Mouse (Mus musculus): ENCODE results near the gene Spi1.
"Not testable (repeated sequence)": the region's sequence is repeated elsewhere in the genome, so short reads cannot be mapped to it uniquely, and the experiment has no call there.

The Spi1 gene

DNA sequence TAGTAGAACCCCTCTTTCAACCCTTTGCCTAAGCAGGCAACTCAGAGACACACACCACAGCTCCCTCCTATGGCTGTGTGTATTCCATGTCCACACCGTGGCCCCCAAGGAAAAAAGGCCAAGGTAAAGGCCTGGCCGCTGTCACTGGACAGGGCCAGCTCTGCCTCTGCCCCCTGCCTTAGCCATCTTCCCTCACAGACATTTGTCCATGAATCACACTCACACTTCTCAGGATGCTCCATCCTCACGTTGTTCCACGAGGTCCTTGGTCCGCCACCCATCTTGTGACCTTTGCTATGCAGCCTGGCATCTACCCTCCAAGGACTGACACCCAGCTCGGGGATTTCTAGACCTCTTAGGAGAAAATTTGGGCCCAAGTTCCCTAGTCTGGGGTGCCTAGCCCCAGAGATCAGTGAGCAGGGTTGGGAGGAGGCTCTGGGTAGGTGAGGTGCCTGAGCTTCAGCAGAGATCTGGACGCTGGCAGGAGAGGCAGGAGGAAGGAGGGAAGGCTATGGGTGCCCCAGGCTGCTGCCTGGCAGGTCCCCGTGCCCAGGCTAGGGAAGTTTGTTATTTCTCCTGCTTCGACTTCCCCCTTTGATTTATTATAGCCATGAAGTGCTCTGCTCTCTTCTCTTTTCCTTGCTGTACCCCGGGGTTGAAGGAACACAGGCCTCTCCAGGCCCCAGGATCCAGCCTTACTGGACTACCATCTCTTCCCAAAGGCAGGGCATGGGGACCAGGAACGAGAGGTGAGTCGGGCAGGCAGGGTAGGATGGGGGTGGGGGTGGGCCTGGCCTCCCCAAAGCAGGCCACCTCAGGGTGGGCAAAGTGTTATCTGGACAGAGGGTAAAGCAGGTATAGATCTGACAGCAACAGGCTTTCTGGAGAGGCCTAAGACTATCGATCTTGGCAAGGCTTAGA lies at the start of gene Spi1:
TSS of gene Spi1 (plus strand) at position 616 of the 921 bp plus-strand sequence.
- no peak for DNase-seq (ENCODE audit: low spot score)

DNA sequence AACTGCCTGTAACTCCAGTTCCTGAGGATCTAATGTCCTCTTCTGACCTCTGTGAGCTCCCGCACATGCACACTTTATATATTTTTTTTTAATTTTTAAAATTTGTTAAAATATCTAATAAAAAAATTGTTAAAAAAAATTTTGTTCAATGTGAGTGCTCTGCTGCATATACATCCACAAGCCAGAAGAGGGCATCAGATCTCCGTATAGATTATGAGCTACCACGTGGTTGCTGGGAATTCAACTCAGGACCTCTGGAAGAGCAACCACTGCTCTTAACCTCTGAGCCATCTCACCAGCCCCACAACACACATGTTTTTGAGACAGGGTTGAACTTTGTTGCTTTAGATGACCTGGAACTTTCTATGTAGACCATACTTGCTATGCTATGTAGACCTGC lies 49.2 kb upstream of the Spi1 start:
- no peak for DNase-seq (ENCODE audit: low spot score)

DNA sequence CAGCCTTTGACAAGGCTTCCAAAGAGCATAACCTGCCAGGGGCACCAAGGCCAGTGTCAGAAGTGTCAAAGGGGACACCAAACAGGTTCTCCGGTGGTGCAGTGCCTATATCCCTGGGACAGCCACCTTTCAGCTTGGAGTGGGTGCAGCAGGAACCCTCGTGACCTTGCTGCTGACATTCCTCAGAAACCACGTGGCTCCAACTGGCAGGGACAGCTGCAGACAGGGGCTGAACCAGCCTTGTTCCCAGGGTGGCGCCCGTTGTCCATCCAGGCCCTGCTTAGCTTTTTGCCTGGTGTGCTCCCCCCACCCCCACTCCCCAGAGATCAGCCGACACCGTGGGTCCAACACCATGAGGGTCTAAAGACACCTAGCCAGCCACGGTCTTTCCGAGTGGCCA lies 46.8 kb upstream of the Spi1 start, which contains the start of gene Rapsn:
TSS of gene Rapsn (plus strand) at position 236 of the 400 bp plus-strand sequence.
- no peak for DNase-seq (ENCODE audit: low spot score)

DNA sequence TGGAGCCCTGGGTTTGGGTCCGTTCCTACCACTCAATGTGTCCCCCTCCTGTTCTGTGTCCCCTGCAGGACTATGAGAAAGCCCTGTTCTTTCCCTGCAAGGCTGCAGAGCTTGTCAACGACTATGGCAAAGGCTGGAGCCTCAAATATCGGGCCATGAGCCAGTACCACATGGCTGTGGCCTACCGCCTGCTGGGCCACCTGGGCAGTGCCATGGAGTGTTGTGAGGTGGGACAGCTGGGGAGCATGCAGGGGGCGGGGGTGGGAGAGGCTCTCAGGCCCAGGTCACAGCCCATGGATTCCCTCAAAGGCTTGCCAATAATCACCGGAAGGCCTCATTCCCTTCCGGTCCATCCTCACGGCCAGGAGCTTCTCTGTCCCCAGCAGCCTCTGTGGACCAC lies 40.4 kb upstream of the Spi1 start:
- DNase-seq (ENCODE audit: low spot score), result no peak

DNA sequence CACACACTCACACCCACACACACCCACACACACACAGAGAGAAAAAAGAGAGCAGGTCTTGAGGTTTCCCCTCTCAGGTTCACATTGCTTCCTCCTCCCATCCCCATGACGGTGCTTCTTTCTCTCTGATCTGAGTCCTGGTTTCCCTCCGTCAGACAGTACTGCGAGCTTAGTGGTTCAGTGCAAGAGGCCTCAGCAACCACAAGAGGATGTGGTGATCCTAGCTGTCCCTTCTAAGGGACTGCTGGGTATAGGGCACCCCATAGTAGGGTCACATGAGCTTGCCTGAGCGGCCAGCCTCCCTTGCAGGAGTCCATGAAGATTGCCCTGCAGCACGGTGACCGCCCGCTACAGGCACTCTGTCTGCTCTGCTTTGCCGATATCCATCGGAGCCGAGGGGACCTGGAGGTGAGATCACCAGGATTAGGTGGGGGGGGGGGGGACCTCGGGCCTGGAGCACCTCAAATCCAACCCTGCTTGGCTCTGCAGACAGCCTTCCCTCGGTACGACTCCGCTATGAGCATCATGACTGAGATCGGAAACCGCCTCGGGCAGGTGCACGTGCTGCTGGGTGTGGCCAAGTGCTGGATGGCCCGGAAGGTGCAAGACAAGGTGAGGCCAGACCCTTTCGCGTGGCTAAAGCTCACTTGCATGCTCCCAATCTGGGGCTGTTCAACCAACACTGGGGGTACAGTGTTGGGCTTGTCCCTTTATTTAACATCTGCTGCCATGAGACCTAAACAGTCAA lies 39.4 kb upstream of the Spi1 start:
- no peak for DNase-seq (ENCODE audit: low spot score)

DNA sequence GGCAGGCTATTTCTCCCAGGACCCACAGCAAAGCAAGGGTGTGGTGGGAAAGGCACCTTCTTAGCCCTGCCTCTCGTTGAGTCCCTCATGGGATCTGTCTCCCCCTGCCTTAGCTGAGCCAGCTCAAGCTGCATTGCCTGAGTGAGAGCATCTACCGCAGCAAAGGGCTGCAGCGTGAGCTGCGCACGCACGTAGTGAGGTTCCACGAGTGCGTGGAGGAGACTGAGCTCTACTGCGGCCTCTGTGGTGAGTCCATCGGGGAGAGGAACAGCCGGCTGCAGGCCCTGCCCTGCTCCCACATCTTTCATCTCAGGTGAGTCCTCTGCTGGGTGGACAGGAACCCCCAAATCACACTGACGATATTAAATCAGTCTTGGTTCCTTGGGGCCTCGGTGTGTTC lies 37.5 kb upstream of the Spi1 start:
- DNase-seq (ENCODE audit: low spot score), result peak; percentile 56

DNA sequence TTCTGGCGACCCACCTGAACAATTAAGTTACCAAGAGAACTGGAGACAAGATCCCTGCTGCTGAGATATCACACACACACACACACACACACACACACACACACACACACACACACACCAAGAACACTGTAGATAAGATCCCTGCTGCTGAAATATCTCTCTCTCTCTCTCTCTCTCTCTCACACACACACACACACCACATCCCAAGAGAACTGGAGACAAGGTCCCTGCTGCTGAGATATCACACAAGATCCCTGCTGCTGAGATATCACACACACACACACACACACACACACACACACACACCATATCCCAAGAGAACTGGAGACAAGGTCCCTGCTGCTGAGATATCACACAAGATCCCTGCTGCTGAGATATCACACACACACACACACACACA lies 36.4 kb upstream of the Spi1 start:
- DNase-seq (ENCODE audit: low spot score), result not testable (repeated sequence)

DNA sequence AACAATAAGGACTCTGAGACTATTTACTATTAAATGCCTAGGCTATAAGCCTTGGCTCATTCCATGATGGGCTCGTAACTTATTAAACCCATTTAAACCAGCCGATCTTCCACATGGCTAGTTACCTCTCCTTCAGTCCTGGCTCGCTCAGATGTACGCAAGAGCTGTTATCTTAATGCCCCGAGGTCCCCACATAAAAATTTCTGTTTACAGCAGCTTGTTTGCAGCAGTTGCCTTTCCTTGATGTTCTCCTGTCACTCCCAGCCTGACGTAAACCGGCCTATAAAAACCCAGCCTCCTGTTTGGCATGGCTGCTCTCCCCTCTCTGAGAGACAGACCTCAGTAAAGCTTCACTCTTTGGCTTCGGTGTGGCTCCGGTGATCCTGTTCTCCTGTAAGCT lies 34.8 kb upstream of the Spi1 start:
- no peak for DNase-seq (ENCODE audit: low spot score)

DNA sequence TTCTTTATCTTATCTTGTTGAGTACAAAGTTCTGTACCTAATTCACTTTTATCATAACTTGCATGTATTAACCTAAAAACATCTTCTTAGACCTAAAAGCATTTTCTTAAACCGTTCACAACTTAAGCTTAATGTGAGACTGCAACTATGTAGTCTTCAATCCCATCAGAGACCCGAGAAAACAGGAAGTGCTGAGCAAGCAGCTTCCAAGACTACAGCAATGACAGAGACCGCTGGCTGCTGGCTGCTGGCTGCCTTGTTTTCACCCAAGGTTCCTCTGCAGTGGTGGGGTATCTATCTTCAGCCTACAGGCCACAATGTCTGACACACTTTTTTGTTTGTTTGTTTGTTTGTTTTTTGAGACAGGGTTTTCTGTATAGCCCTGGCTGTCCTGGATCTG lies 30.3 kb upstream of the Spi1 start:
- no peak for DNase-seq (ENCODE audit: low spot score)

DNA sequence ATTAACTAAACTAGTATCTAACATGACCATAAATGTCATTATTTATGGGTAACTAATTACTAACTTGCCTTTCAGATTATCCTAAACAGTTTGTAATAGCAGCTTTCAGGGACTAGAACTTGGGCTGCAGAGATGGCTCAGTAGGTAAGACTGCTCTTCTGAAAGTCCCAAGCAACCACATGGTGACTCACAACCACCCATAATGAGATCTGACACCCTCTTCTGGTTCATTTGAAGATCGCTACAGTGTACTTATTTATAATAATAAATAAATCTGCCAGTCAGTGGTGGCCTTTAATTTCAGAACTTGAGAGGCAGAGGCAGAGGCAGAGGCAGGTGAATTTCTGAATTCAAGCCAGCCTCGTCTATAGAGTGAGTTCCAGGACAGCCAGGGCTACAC lies 29.4 kb upstream of the Spi1 start:
- DNase-seq (ENCODE audit: low spot score), result peak; percentile 57

DNA sequence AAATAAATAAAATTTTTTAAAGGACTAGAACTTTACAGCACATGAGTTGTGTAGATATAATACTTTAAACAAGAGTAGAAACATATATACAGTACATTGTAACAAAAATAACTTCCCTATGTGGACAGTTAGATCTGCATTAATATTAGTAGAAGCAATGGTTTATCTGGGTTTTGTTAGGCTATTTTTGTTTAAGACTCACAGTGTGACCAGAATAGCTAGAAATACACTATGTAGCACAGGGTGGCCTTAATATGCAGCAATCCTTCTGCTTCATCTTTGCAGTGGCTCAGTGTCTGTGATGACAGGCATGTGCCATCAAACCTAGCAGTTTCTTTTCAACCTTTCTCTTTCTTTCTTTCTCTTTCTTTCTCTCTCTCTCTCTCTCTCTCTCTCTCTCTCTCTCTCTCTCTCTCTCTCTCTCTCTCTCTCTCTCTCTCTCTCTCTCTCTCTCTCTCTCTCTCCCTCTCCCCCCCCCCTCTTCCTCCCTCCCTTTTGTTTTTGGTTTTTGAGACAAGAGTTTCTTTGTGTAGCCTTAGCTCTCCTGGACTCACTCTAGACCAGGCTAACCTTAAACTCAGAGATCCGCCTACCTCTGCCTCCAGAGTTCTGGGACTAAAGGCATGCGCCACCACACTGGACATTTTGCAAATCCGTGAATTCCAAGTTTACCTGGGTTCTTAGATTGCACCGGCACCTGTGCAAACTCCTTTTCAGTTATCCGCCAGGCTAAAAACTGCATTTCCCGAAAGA lies 28.8 kb upstream of the Spi1 start:
- no peak for DNase-seq (ENCODE audit: low spot score)

DNA sequence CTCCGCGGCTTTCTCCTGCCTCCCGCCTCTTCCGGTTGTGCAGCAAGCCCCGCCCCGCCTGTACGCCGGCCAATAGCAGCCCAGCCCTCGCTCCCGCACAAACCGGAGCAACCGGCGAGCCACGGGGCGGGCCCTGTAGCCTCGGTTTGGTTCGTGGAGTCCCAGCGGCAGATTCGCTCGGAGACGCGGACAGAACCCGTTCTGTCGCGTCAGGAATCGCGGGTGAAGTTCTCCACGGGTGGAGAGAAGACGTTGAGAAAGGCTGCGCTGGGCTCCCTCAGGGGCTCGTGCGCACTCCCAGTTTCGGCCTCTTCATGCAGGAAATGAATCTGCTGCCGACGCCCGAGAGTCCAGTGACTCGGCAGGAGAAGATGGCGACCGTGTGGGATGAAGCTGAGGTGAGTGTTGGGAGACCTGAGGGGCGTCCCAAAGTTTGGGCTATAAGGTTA lies 28.2 kb upstream of the Spi1 start, which contains the start of gene Psmc3:
TSS of gene Psmc3 (plus strand) at position 76 of the 449 bp plus-strand sequence.
- DNase-seq (ENCODE audit: low spot score), result peak; percentile 94

DNA sequence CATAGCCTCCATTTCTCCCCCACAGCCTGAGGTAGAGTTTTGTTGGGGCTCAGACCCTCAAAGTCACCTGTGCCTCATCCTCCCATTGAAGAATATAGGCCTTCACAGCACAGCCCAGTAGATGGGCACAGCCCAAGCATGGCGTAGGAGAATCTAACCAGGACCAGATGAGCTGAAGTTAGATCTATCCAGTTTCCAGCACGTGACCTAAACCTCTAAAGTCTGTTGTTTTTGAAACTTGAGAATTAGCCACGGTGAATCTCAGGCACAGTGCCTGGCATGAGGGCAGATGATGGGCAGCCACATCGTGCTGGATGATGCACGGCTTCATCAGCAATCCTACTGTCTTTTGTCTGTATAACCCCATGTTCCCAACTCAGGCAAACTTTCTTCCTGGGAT lies 23.8 kb upstream of the Spi1 start:
- DNase-seq (ENCODE audit: low spot score), result no peak

DNA sequence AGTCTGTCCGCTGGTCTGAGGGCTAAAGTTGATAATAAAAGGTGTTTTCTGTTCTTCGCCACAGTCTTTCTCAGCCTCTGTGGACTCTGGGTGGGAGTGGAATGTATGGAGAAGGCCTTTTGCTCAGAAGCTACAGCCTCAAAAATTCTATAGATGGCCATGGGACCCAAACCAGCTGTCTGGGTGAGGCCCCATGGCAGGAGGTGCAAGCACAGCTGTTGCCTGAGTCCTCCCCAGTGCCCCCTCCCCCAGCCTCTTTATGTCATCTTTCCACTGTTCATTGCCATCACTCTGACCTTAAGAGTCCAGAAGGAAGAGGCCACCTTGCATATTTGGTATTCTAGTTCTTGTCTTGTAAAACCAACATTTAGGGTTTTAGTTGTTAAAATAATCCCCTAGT lies 22.8 kb upstream of the Spi1 start:
- no peak for DNase-seq (ENCODE audit: low spot score)

DNA sequence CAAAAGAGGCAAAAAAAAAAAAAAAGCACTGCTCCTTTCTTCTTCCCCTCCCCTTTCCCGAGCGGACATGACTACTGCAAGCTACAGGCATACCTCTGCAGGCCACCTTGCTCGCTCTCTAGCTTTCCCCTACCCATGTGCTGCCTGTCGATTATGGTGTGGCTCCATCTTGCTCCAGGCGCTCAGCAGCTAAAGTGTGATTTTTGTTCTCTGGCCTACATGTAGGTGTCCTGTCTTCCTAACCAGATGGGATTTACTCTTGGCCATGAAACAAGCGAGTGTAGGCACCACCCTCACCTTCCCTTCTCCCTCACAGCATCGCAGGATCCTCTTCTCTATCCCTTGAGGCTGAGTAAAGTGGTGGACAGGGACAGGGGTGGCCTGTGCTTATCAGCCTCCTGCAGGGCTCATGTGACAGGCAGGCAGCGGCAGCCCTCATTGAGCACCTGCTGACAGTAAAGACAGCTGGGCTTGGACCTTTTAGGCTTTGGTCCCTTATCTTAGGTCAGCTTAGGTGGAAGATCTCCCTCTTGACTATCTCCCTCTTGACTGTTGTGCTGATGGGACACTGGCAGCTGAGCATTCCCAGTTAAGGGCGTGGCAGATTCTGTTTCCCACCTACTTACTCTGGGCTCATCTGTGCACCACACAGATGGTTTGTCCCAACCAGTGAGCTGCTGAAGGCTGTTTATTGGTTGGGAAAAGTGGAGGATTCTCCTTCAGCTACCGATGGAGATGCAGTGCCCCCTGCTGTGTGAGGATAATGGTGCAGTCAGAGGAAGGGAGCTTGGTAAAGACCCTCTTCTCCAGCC lies 21.4 kb upstream of the Spi1 start:
- DNase-seq (ENCODE audit: low spot score), result peak; percentile 54

DNA sequence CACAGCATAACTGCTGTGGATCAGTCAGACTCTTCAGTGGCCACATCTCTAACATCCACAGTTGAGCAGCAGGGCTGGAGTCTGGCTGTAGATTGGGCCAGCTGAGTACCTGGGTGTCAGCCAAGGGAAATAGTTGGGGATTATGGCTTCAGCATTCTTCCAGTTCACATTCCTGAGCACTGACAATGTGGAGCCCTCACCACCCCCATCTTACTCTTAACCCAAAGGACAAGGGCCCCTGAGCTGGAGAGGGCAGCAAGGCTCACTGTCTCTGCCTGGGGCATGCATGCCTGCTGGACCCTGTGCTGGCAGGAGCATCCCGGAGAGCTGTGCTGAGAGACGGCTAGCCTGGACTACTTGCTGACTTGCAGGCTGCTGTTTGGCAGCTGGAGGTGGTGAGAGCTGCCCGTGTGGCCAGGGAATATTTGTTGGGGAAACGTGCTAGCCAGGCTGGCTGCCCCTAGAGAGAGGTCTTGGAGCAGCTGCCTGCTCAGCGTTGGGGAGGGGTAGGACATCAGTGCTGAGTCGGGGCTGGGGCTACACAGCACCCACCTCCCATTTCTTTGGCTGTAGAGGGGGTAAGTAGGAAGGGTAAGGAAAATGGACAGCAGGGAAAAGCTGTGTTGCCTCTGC lies 20.2 kb upstream of the Spi1 start:
- DNase-seq (ENCODE audit: low spot score), result no peak

DNA sequence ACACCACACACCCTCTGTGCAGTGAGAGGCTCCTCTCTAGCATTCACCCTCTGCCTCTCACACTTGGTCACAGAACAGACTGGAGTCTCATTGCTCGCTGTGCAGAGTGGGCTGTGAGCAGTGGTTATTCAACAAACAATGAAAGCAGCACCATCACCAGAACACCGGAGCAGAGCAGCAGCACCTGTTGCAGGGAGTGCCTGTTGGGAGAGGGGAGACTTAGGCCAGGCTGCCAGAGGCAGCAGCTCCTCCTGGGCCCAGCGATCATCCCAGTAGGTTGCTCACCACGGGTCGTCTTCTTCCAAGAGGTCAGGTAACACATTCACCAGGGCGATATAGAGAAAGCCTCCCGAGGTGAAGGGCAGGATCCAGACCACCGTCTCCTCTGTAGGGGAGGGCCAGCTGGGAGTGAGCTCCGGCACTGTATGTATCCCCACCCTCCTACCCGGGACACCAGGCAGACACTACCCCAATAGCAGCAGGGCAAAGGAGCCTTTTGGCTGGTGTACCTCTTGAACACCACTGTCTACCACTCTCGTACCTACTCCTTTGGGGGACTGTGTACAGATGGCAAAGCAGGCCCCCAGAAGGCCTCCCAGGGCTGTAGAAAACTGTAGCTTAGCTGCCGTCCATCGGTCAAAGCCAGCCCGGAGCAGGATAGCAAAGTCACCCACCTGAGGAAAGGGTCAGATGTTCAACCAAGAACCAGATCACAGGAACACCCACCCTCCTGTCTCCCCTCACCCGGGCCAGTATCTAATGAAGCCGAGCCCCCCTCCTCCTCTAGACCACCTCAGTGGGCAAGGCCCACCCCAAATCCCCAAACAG lies 19.2 kb upstream of the Spi1 start:
- no peak for DNase-seq (ENCODE audit: low spot score)

DNA sequence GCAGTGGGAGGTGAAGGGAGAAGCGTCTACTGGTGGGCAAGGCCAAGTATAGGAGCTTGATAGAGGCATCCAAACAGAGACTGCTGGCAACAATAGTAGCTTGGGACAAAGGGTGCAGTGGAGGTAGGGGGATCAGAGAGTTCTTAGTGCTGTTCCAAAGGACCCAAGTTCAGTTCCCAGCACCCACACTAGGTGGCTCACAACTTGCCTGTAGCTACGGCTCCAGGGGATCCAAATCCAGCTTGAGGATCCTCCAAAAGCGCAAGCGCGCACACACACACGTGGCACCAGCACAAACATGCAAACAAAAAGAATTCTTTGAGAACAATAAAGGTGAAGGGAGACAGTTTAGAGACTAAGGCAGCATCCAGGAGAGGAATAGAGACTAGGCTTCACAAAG lies 18.0 kb upstream of the Spi1 start:
- DNase-seq (ENCODE audit: low spot score), result no peak

DNA sequence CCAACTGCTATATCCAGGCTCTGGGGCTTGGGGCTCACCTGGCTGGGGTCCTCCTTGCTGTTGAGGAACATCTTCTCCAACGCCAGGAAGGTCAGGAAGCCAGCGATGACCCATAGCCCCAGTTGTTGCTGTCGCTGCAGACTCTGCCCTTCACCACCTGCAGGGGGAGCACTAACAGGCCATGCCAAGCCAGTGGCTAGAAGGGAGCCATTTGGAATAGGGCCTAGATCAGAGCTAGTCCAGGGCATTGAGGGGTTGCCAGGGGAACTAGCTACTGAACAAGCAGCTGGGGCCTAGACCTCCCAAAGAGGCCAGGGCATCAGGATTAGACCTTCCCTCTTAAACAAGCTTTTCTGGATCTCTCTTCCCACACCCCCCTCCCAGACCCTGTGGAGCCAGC lies 16.6 kb upstream of the Spi1 start:
- DNase-seq (ENCODE audit: low spot score), result peak; percentile 46

DNA sequence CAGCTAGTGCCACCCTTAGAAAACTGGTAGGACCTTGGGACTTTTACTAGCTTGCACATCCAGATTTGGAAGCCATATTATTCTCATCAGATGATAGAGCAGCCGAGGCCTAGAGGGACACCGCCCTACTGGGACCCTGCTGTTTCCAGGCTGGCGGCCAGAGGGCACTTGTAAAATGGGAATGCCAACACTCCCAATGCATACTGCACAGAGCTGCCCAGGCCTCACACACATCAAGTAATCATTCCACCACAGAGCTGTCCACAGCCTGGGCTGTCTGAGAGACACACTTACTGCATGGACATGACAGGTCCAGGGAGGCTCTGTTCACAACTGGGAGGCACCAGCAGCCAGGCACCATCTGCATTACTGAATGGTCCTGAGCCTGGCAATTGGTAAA lies 15.7 kb upstream of the Spi1 start:
- DNase-seq (ENCODE audit: low spot score), result no peak
